Mouse (Mus musculus) kidney, adult 18-20 months (tissue): ENCODE data around the gene Rflna.

Experiments used
- DNase-seq: peaks from one replicate; pipeline ENCODE4 v3.0.0; 2021

The Rflna gene

GRCm38 (mm10) chr5:125055901-125056300 lies 52.9 kb downstream of the Rflna start:
- no peak for DNase-seq

- no peak for DNase-seq
These were observed 53.3 kb downstream of the Rflna start for GRCm38 (mm10) chr5:125056331-125056695.

- DNase-seq: peak; percentile 53
These were observed 53.9 kb downstream of the Rflna start for GRCm38 (mm10) chr5:125056696-125057554.

- no peak for DNase-seq
These were observed 54.7 kb downstream of the Rflna start for GRCm38 (mm10) chr5:125057555-125058266.

GRCm38 (mm10) chr5:125058267-125058668 lies 55.2 kb downstream of the Rflna start:
- peak; percentile 81 for DNase-seq
